Mouse (Mus musculus): ENCODE results near the gene B3gnt4.
"Not testable (repeated sequence)": the region's sequence is repeated elsewhere in the genome, so short reads cannot be mapped to it uniquely, and the experiment has no call there.

B3gnt4 gene

GRCm38 (mm10) chr5:123510160-123510559 is at the start of gene B3gnt4:
Gene B3gnt4, plus strand, starts transcription at chr5:123510460.
- DNase-seq (ENCODE audit: low spot score): no peak

DNA sequence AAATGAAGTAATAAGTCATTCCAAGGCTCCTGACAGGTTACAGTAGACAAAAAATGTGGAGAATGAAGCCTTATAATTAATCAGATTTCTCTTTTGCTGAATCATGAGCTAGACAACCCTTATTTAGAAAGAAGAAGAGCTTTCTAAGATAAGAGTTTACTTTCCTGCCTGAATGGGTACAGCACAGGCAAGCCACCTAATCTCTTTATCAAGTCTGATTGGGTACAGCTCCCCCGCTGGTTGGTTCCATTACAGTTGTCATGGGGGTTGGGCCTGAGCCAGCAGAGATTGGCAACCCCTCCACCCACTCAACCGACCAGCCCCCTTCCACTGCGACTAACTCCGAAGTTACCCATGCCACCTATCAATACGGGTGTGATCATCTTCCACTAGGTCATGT is 48.8 kb upstream of the B3gnt4 start:
- no peak for DNase-seq (ENCODE audit: low spot score)

- no peak for DNase-seq (ENCODE audit: low spot score)
These were observed 45.6 kb upstream of the B3gnt4 start for GRCm38 (mm10) chr5:123464638-123465037.

DNA sequence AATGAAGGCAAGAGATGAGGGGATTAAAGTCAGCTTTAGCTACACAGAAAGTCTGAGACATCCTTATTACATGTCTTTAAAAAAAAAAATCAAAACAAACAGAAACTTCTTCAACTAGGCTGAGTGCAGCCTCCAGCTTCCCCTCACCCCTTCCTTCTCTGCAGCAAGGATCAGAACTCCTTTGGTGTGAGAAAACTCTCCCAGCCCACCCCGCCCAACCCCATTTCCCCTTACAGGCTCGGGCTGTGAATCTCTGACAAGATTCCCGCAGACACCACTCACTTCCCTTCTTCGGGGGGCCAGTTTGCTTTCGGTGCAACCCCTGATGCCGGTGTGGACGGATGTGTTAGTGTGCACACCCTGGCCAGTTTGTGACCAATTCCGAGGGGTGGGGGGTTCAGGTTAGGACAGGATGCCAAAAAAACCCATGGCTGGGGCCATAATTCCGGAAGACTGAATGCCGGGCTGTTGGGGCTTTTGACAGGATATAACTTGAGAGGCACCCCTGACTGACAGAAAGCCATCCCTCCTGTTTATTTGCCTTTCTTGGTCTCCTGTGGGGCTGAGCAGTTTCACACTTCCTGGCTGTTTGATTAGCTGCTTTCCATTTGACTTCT is 39.4 kb upstream of the B3gnt4 start:
- DNase-seq (ENCODE audit: low spot score): no peak

GRCm38 (mm10) chr5:123473817-123474216 is 36.4 kb upstream of the B3gnt4 start:
- DNase-seq (ENCODE audit: low spot score): no peak

DNA sequence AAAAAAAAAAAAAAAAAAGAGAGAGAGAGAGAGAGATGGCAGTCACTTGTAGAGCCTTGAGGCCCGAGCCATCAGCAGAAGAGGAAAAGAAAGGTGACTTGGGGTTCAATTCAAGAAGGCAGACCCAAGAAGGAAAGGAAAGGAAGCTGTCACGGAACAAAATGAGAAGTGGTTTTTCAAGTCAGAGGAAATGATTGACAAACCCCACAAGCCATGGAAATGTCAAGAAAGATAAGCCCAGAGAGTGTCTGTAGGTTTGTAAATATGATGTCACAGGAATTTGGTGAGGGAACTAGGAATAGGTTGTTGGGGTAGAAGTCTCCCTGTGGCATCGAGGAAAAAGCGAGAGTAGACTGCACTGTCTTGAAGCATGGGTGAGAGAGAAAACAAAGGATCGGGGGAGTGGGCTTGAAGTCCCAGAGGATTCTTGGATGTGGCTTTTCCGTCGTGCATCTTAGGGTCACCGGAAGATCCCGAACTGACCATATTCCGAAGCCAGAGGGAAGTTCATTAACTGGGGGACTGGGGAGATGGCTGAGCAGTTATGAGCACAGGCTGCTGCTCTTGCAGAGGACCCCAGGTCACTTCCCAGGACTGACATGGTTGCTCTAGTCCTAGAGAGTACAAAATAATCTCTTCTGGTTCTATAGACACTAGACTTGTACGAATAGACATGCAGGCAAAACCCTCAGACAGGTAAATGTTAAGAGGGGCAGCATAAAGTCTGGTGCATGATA is 22.4 kb upstream of the B3gnt4 start:
- DNase-seq (ENCODE audit: low spot score): no peak

- no peak for DNase-seq (ENCODE audit: low spot score)
These were observed 21.0 kb upstream of the B3gnt4 start, which contains the start of the genes Lrrc43 and Il31 for GRCm38 (mm10) chr5:123489112-123489785. Gene Lrrc43, plus strand, starts transcription at chr5:123489305. Gene Il31, minus strand, starts transcription at chr5:123489489.

DNA sequence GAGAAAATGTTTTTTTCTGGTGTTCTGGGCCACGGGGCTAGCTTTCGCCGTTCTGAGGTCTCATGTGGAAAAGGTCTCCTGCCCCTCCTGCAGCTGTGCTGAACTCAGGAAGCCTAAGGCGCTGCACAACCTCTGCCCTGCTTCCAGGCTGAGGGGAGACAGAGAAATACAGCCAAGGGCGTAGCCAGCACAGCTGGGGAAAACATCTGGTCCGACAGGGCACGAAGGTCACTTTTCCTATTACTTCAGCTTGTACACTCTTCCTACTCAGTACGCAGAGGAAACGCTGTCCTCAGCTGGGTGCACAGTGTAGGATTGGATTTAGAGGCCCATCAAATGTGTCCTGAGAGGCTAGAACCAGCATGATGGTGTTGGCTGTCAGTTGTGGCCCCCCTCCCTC is 20.3 kb upstream of the B3gnt4 start:
- DNase-seq (ENCODE audit: low spot score): no peak

- DNase-seq (ENCODE audit: low spot score): no peak
These were observed 10.5 kb upstream of the B3gnt4 start for GRCm38 (mm10) chr5:123499717-123500116.

- no peak for DNase-seq (ENCODE audit: low spot score)
These were observed 8.3 kb upstream of the B3gnt4 start for GRCm38 (mm10) chr5:123501973-123502372.

- DNase-seq (ENCODE audit: low spot score): peak; percentile 56
These were observed 2.1 kb upstream of the B3gnt4 start for GRCm38 (mm10) chr5:123507936-123508723.

GRCm38 (mm10) chr5:123508921-123509320 is 1.3 kb upstream of the B3gnt4 start:
- no peak for DNase-seq (ENCODE audit: low spot score)

- DNase-seq (ENCODE audit: low spot score): not testable (repeated sequence)
These were observed 1.2 kb downstream of the B3gnt4 start for GRCm38 (mm10) chr5:123511426-123511825.

GRCm38 (mm10) chr5:123512102-123512501 is 1.8 kb downstream of the B3gnt4 start:
- DNase-seq (ENCODE audit: low spot score): no peak

- no peak for DNase-seq (ENCODE audit: low spot score)
These were observed 4.6 kb downstream of the B3gnt4 start for GRCm38 (mm10) chr5:123514871-123515270.

GRCm38 (mm10) chr5:123520666-123521065 is 10.4 kb downstream of the B3gnt4 start:
- DNase-seq (ENCODE audit: low spot score): no peak

- DNase-seq (ENCODE audit: low spot score): no peak
These were observed 11.4 kb downstream of the B3gnt4 start for GRCm38 (mm10) chr5:123521621-123522020.

GRCm38 (mm10) chr5:123522166-123522565 is 11.9 kb downstream of the B3gnt4 start:
- DNase-seq (ENCODE audit: low spot score): no peak

GRCm38 (mm10) chr5:123523692-123524392 is 13.6 kb downstream of the B3gnt4 start, which contains the start of gene Diablo:
Gene Diablo, minus strand, starts transcription at chr5:123524176.
- peak; percentile 99 for DNase-seq (ENCODE audit: low spot score)

GRCm38 (mm10) chr5:123524393-123524750 is 14.1 kb downstream of the B3gnt4 start:
- DNase-seq (ENCODE audit: low spot score): no peak

DNA sequence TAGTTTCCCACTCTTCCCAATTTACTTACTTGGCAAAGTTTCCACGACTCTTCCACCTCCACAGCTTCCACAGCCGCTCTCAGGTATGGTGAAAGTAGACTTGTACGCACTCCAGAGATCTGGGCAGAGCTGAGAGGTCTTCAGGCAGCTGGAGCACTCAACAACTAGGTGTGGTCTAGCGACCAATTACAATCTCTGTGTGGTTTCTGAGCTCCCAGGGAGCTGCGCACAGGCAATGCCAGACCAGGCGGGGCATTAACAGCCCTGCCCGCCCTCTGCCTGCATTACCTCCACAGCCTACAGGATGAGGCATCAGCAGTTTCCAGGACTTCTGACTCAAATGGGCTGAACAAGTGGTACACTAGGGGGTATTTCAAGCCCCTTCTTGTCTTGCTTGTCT is 15.0 kb downstream of the B3gnt4 start, which contains the start of gene Gm49027:
Gene Gm49027 (minus strand): TSS at position 208 of the 400 bp plus-strand sequence.
- no peak for DNase-seq (ENCODE audit: low spot score)
